Mouse (Mus musculus) ES-E14 (cell line): ENCODE measurements at regions not wholly inside any gene's neighbourhood (a gene's known extent, or its start where the extent isn't known, plus 50 kb on each side); places are given as distances from the start of the nearest gene placed in this dataset.

Experiments used
- DNase-seq: peaks from one replicate; pipeline ENCODE4 v3.0.0-alpha.2; 2013; ENCODE audit warnings: low read depth, low spot score
- H3K27ac ChIP-seq: 2 replicates; pipeline ENCODE4 v1.5.1; 2012; ENCODE audit warnings: low read depth, mild to moderate bottlenecking, low read length, moderate library complexity, mixed read lengths; ENCODE audit not compliant: poor library complexity, insufficient read depth, severe bottlenecking
- H3K36me3 ChIP-seq: 2 replicates; pipeline ENCODE4 v1.6.1; 2012; ENCODE audit warnings: mild to moderate bottlenecking, low read length, moderate library complexity, mixed read lengths; ENCODE audit not compliant: control insufficient read depth, poor library complexity, insufficient read depth, severe bottlenecking
- H3K4me1 ChIP-seq, 2 experiments: fragments of 150-350 bp in 1 of 2; sonication (generic) in 1 of 2; 2 replicates each; pipeline ENCODE4 v1.6.1; 2012; ENCODE audit warnings: low read length in 2 of 2, mild to moderate bottlenecking in 1 of 2, mixed read lengths in 1 of 2; ENCODE audit not compliant: control insufficient read depth in 2 of 2, insufficient read depth in 2 of 2, poor library complexity in 1 of 2
- H3K4me3 ChIP-seq, 2 experiments: fragments of 150-350 bp in 1 of 2; sonication (generic) in 1 of 2; 2 replicates each; pipeline ENCODE4 v1.5.1; 2012; ENCODE audit warnings: low read length in 2 of 2, low read depth in 1 of 2, mild to moderate bottlenecking in 1 of 2, mixed read lengths in 1 of 2; ENCODE audit not compliant: insufficient read depth in 1 of 2, poor library complexity in 1 of 2, severe bottlenecking in 1 of 2
- H3K9ac ChIP-seq: 2 replicates; pipeline ENCODE4 v1.6.1; 2012; ENCODE audit warnings: low read depth, mild to moderate bottlenecking, low read length, mixed read lengths; ENCODE audit not compliant: poor library complexity, insufficient read depth, severe bottlenecking
- H3K9me3 ChIP-seq: fragments of 150-350 bp; sonication (generic); 2 replicates; pipeline ENCODE4 v1.6.1; 2012; ENCODE audit warnings: low read depth, mild to moderate bottlenecking, low read length; ENCODE audit not compliant: control insufficient read depth, insufficient read depth
- CHD2 ChIP-seq: IDR thresholded peaks from 2 replicates; pipeline ENCODE4 v1.6.1; 2014; ENCODE audit warnings: mild to moderate bottlenecking, low read depth, low read length, inconsistent platforms
- HCFC1 ChIP-seq: IDR thresholded peaks from 2 replicates; pipeline ENCODE4 v1.6.1; 2012; ENCODE audit warnings: low read length, inconsistent platforms, borderline replicate concordance; ENCODE audit not compliant: insufficient read depth
- MAFK ChIP-seq: IDR thresholded peaks from 2 replicates; pipeline ENCODE4 v1.6.1; 2014; ENCODE audit warnings: mild to moderate bottlenecking, low read depth, low read length, inconsistent platforms; ENCODE audit not compliant: insufficient read depth
- ZC3H11A ChIP-seq: IDR thresholded peaks from 2 replicates; pipeline ENCODE4 v1.6.1; 2012; ENCODE audit warnings: low read depth, mild to moderate bottlenecking, inconsistent platforms, low read length, borderline replicate concordance
- ZNF384 ChIP-seq: IDR thresholded peaks from 2 replicates; pipeline ENCODE4 v1.6.1; 2012; ENCODE audit warnings: low read depth, low read length, inconsistent platforms
- in situ Hi-C, 2 experiments: fragments of 600-800 bp; cut with MboI; formaldehyde crosslinking; loops; one replicate each; pipeline ENCODE4 v1.15.1; 2025; ENCODE audit warnings: low sequenced_read_pairs in 2 of 2, inconsistent platforms in 1 of 2; ENCODE audit not compliant: unreplicated experiment in 2 of 2

DNA sequence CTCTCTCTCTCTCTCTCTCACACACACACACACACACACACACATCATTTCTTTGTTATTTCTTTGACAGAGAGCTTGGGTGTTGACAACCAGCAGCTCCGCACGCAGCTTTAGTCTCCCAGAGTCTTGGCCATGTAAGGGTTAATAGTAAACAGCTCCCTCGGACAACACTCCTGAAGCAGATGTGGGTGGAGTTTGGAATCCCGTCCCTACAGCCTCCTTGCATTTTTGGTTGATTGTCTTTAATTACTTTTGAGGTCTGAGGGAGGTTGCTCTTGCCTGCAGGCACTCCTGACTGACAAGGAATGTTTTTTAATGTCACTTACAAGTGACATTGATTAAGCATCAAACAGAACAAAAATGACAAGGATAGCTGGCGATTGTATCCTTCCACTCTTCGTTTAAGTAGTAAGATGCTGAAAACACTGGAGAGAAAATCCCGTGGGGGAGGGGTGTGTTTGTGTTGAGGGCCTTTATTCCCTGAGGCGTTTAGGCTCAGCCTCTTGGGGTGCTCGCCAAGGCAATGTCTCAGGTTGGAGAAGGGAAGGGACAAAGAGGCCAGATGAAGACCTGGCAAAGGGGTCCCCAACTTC is 184.1 kb downstream of the Tfap2c start:
- TF ChIP-seq ZC3H11A (no peak), ZNF384 (no peak), CHD2 (no peak)
- peak overlapping the region; percentile 19; the same call in 1 of the 2 replicates for H3K27ac ChIP-seq
- in situ Hi-C loops, result no loop called here
- H3K4me3 ChIP-seq, result no peak overlapping the region
- peak; percentile 75 for DNase-seq
- no peak overlapping the region for H3K9ac ChIP-seq
- H3K4me1 ChIP-seq, result peaks cover 6 to 42% of the 10 kb centered on the region in 2 experiments; a peak in 3 of 4 replicates
- H3K9me3 ChIP-seq, result no peaks in the 10 kb centered on the region
- no peaks in the 10 kb centered on the region for H3K36me3 ChIP-seq

DNA sequence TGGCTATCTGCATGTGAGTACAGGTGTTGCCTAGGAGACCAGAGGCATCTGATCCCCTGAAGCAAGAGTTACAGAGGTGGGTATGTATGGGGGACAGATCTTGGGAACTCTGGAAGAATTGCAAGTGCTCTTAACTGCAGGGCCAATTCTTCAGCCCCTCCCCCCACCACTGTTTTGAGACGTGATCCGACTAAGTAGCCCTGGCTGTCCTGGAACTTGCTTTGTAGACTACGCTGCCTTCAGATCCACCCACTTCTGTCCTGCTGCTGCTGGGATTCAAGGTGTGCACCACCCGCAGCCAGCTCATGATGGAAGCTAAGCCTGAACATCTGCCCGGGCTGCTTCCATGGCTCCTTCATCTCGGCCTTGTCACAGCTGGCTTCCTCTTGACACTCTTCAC is 186.2 kb downstream of the Tfap2c start:
- H3K4me3 ChIP-seq, result no peak overlapping the region
- TF ChIP-seq MAFK (no peak), HCFC1 (no peak), ZC3H11A (no peak), ZNF384 (no peak), CHD2 (no peak)
- H3K9ac ChIP-seq, result no peak overlapping the region
- peaks cover 9 to 51% of the 10 kb centered on the region in 2 experiments; a peak in 3 of 4 replicates for H3K4me1 ChIP-seq
- no peaks in the 10 kb centered on the region for H3K36me3 ChIP-seq
- in situ Hi-C loops, result no loop called here
- H3K27ac ChIP-seq, result no peak overlapping the region
- no peak for DNase-seq
- H3K9me3 ChIP-seq, result no peaks in the 10 kb centered on the region

GRCm38 (mm10) chr2:172739041-172739491 is 189.7 kb downstream of the Tfap2c start:
- peak overlapping the region in 1 of 2 experiments; percentile 7; a peak in 1 of 4 replicates for H3K4me3 ChIP-seq
- no peaks in the 10 kb centered on the region for H3K9me3 ChIP-seq
- no peak overlapping the region for H3K9ac ChIP-seq
- no peak overlapping the region for H3K27ac ChIP-seq
- in situ Hi-C loops, result no loop called here
- DNase-seq, result peak; percentile 86
- peaks cover 5 to 30% of the 10 kb centered on the region in 2 experiments; a peak in 3 of 4 replicates for H3K4me1 ChIP-seq
- TF ChIP-seq MAFK (no peak), CHD2 (no peak), HCFC1 (no peak), ZC3H11A (no peak), ZNF384 (no peak)
- H3K36me3 ChIP-seq, result no peaks in the 10 kb centered on the region

DNA sequence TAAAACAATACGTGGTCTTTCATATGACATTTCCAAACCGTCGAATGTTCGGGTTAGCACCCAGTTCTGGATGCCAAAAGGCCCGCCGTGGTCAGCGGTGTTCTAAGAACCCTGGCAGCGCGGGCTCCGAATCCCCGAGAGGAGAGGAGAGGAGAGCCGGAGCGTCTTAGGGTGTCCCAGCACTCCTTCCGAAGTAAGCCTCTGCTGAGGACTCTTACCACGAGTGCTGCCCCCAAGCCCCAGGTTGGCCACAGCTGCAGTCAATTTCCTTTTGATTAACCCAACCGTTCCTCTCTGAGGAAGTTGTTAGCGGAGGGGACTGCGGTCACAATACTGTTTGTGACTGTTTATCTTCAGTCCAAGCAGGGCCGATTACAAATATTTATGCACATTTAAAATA is 190.1 kb downstream of the Tfap2c start:
- no peak for DNase-seq
- H3K36me3 ChIP-seq, result no peaks in the 10 kb centered on the region
- TF ChIP-seq ZNF384 (no peak), HCFC1 (no peak), ZC3H11A (no peak), CHD2 (no peak), MAFK (no peak)
- in situ Hi-C loops, result no loop called here
- no peak overlapping the region for H3K27ac ChIP-seq
- peaks cover 5 to 30% of the 10 kb centered on the region in 2 experiments; a peak in 3 of 4 replicates for H3K4me1 ChIP-seq
- H3K9ac ChIP-seq, result no peak overlapping the region
- H3K4me3 ChIP-seq, result peak overlapping the region in 1 of 2 experiments; percentile 7; a peak in 1 of 4 replicates
- no peaks in the 10 kb centered on the region for H3K9me3 ChIP-seq
